Comparison of ENCODE assay signal across 8 mouse cellular contexts in genomic region chr7:80582821-80583451, GRCm38 (mm10). TPM values are rescaled to one million over a fixed set of nuclear protein-coding genes. Genes with fewer than 3 reads are reported as not detected.
A peak's percentile ranks its signal among the peaks of the same experiment; 100 is the strongest.
DNase-seq lines count a peak whose midpoint lies in the region; ATAC-seq and TF ChIP-seq lines count a peak whose summit lies in the region.

No protein-coding gene starts in this region.

- no peaks in the 10 kb centered on the region for H3K36me3 ChIP-seq in liver, embryonic 13.5 days
- H3K36me3 ChIP-seq in spleen, adult 2 months (ENCODE audit: control insufficient read depth, insufficient read depth, low read length) = peaks cover 1% of the 10 kb centered on the region; the same call in 1 of the 2 replicates

- TF ChIP-seq CTCF in spleen, adult 2 months (IDR thresholded peaks at IDR 0.05; ENCODE audit: extremely low read depth, insufficient read depth, insufficient read length, insufficient replicate concordance) = no peak

- H3K4me2 ChIP-seq in liver, embryonic 13.5 days = peak overlapping the region; percentile 42

- ATAC-seq in activated CD4-positive, CD25-positive, alpha-beta regulatory T cell, adult 4 months = peak; percentile 77
- ATAC-seq in liver, embryonic 13.5 days (ENCODE audit: low read depth) = peak; percentile 41; the same call in 1 of the 2 replicates

- peak; percentile 77 for DNase-seq in 416B (ENCODE audit: low read depth)
- DNase-seq in heart, postnatal 36 days = peak; percentile 44 to 52
- no peak for DNase-seq in liver, embryonic 13.5 days
- peak; percentile 31 to 38 for DNase-seq in spleen, adult 2 months (ENCODE audit: low read depth in 1 of 2, low spot score in 2 of 2)
- DNase-seq in ovary, postnatal 36 days (ENCODE audit: low spot score) = no peak
- DNase-seq in layer of hippocampus, adult 9-11 months = no peak
- DNase-seq in urinary bladder, postnatal 25 days (ENCODE audit: low spot score) = no peak

- TF ChIP-seq POLR2A in spleen, adult 2 months (IDR thresholded peaks at IDR 0.05; ENCODE audit: low read depth, low read length) = no peak

- peaks cover 7% of the 10 kb centered on the region; the same call in 1 of the 2 replicates for H3K27me3 ChIP-seq in liver, embryonic 13.5 days
- H3K27me3 ChIP-seq in spleen, adult 2 months (ENCODE audit: control insufficient read depth, insufficient read depth, low read length) = no peaks in the 10 kb centered on the region

- H3K9ac ChIP-seq in liver, embryonic 13.5 days = no peak overlapping the region

- 18% methylated on average over 20 of the region's 20 CpGs for WGBS in liver, embryonic 13.5 days (ENCODE audit: insufficient replicate concordance)
- whole genome bisulfite sequencing in spleen, adult 2 months = 2% methylated on average over 20 of the region's 20 CpGs

- intact Hi-C loops in heart, postnatal 36 days (cut with DNase I) = no loop called here

- H3K4me3 ChIP-seq in liver, embryonic 13.5 days (replicated peaks) = 0 out of 2 replicates have a peak overlapping the region, but pooled peaks have one; percentile 16
- peak overlapping the region; percentile 39 for H3K4me3 ChIP-seq in spleen, adult 2 months (ENCODE audit: extremely low read depth, insufficient read depth, insufficient read length)

- peaks cover 24% of the 10 kb centered on the region for H3K4me1 ChIP-seq in liver, embryonic 13.5 days (replicated peaks)
- peaks cover 7% of the 10 kb centered on the region; the same call in 1 of the 2 replicates for H3K4me1 ChIP-seq in spleen, adult 2 months (ENCODE audit: control insufficient read depth, insufficient read depth, insufficient read length)

- H3K9me3 ChIP-seq in liver, embryonic 13.5 days (replicated peaks) = no peaks in the 10 kb centered on the region

- no peak overlapping the region for H3K27ac ChIP-seq in liver, embryonic 13.5 days
- peak overlapping the region; percentile 59 for H3K27ac ChIP-seq in spleen, adult 2 months (ENCODE audit: insufficient read depth, low read length)

RNA-seq across cellular contexts. Expression of gene Blm, which starts 48.0 kb away (rescaled TPM):
- 1 to 10 TPM; 7.6 to 8.5 TPM for polyA plus RNA-seq in activated CD4-positive, CD25-positive, alpha-beta regulatory T cell, adult 4 months (2017; shearing (Covaris generic))
- 1 to 10 TPM; 1.3 to 1.7 TPM for total RNA-seq in heart, postnatal 36 days (2021)
- 29.7 and 34.0 TPM in 2 replicates for polyA plus RNA-seq in liver, embryonic 13.5 days (2015; fragmentation: Nextera tagmentation; extraction: Ambion mirVana)
- 1.1 and 1.6 TPM in 2 replicates for polyA plus RNA-seq in spleen, adult 2 months (2012; rRNA removed)

Comparison
In these comparisons a context has a peak if more than half of its experiments do, and no peak if none do; other contexts are left out.
1. DNase-seq: peak in 416B (single experiment), heart, postnatal 36 days (2 of 2) and spleen, adult 2 months (2 of 2); none in liver, embryonic 13.5 days (single experiment), ovary, postnatal 36 days (single experiment), layer of hippocampus, adult 9-11 months (single experiment) and urinary bladder, postnatal 25 days (single experiment).